Mouse (Mus musculus) C2C12 (cell line): ENCODE data around the gene Cdhr1. TPM values are rescaled to one million over a fixed set of nuclear protein-coding genes. Genes with fewer than 3 reads are reported as not detected.
"Not testable (repeated sequence)": the region's sequence is repeated elsewhere in the genome, so short reads cannot be mapped to it uniquely, and the experiment has no call there.

ENCODE experiments used
- H3K27me3 ChIP-seq: one replicate; pipeline ENCODE4 v1.6.1; 2011; ENCODE audit not compliant: control insufficient read depth, insufficient read depth, insufficient read length
- H3K36me3 ChIP-seq: one replicate; pipeline ENCODE4 v1.6.1; 2011; ENCODE audit not compliant: control insufficient read depth, insufficient read depth
- H3K4me3 ChIP-seq: one replicate; pipeline ENCODE4 v1.5.1; 2011; ENCODE audit warnings: mild to moderate bottlenecking, control low read depth; ENCODE audit not compliant: poor library complexity, insufficient read depth, severe bottlenecking
- H3K79me2 ChIP-seq: one replicate; pipeline ENCODE4 v1.6.1; 2011; ENCODE audit not compliant: control insufficient read depth, insufficient read depth
- H3K79me3 ChIP-seq: one replicate; pipeline ENCODE4 v1.6.1; 2011; ENCODE audit warnings: low read depth, control low read depth
- H3ac ChIP-seq: one replicate; pipeline ENCODE3; 2011; ENCODE audit warnings: low read depth; ENCODE audit not compliant: control insufficient read depth, insufficient read length
- CEBPB ChIP-seq: IDR thresholded peaks from one replicate; pipeline ENCODE4 v1.6.1; 2011; ENCODE audit warnings: low read depth, mild to moderate bottlenecking, control low read depth, moderate library complexity
- CTCF ChIP-seq: IDR thresholded peaks from one replicate; pipeline ENCODE4 v1.5.1; 2011; ENCODE audit not compliant: control insufficient read depth, insufficient read depth, insufficient read length
- FOSL1 ChIP-seq: IDR thresholded peaks from one replicate; pipeline ENCODE4 v1.8.0; 2011; ENCODE audit warnings: mild to moderate bottlenecking, low read length; ENCODE audit not compliant: poor library complexity, insufficient read depth, severe bottlenecking
- MAX ChIP-seq: IDR thresholded peaks from one replicate; pipeline ENCODE4 v1.6.1; 2011; ENCODE audit warnings: mild to moderate bottlenecking, control low read depth
- MYOD1 ChIP-seq: IDR thresholded peaks from one replicate; pipeline ENCODE4 v1.6.1; 2011; ENCODE audit warnings: low read depth; ENCODE audit not compliant: control insufficient read depth, insufficient read length
- MYOG ChIP-seq: IDR thresholded peaks from one replicate; pipeline ENCODE4 v1.6.1; 2011; ENCODE audit not compliant: control insufficient read depth, insufficient read length; ENCODE audit errors: extremely low read depth
- USF1 ChIP-seq: IDR thresholded peaks from one replicate; pipeline ENCODE4 v1.6.1; 2011; ENCODE audit warnings: low read depth, mild to moderate bottlenecking, control low read depth, moderate library complexity
- long read RNA-seq, 2 experiments: library from polyadenylated mRNA; unstranded; transcript quantifications; one replicate each; pipeline ENCODE4 v2.0.0; 2019 to 2020
- polyA plus RNA-seq: library from polyadenylated mRNA; unstranded; fragments of >200 nt; fragmentation: generic; extraction: Trizol; gene quantifications from one replicate; pipeline ENCODE4 v1.2.1, GENCODE M21; 2012; ENCODE audit warnings: missing spikeins

Cdhr1 gene
- polyA plus RNA-seq = 0.16 TPM
- long read RNA-seq, experiment 1, full-length matches to known transcripts = 1 of 3 reads
- long read RNA-seq, experiment 1, partial matches to known transcripts = 0 of 3 reads
- long read RNA-seq, experiment 1, other reads (novel, unspliced or antisense) = 2 of 3 reads
- long read RNA-seq, experiment 2, full-length matches to known transcripts = 13 of 16 reads
- long read RNA-seq, experiment 2, partial matches to known transcripts = 0 of 16 reads
- long read RNA-seq, experiment 2, other reads (novel, unspliced or antisense) = 3 of 16 reads

GRCm38 (mm10) chr14:37097956-37098530, at the start of gene Cdhr1:
Gene Cdhr1, minus strand, starts transcription at chr14:37098347.
- Histone ChIP-seq H3ac (peak within 1 kb of the TSS; percentile 45), H3K27me3 (peaks cover 35% of the 10 kb centered on the region), H3K79me3 (no peaks in the 10 kb centered on the region), H3K36me3 (no peaks in the 10 kb centered on the region), H3K79me2 (no peaks in the 10 kb centered on the region), H3K4me3 (no peak within 1 kb of the TSS)
- no peak for TF ChIP-seq MAX
- TF ChIP-seq MYOG = no peak
- TF ChIP-seq USF1 = no peak
- no peak for TF ChIP-seq CEBPB
- TF ChIP-seq CTCF = no peak
- no peak for TF ChIP-seq MYOD1
- no peak for TF ChIP-seq FOSL1

- Histone ChIP-seq H3K27me3 (peaks cover 4% of the 10 kb centered on the region), H3ac (no peak overlapping the region), H3K36me3 (no peaks in the 10 kb centered on the region), H3K4me3 (no peak overlapping the region), H3K79me2 (peaks cover 8% of the 10 kb centered on the region), H3K79me3 (peaks cover 6% of the 10 kb centered on the region)
- TF ChIP-seq FOSL1 (no peak), USF1 (no peak), MAX (no peak), CEBPB (no peak), MYOG (no peak), CTCF (no peak), MYOD1 (no peak)
These were observed 41.0 kb upstream of the Cdhr1 start for GRCm38 (mm10) chr14:37139051-37139710.

DNA sequence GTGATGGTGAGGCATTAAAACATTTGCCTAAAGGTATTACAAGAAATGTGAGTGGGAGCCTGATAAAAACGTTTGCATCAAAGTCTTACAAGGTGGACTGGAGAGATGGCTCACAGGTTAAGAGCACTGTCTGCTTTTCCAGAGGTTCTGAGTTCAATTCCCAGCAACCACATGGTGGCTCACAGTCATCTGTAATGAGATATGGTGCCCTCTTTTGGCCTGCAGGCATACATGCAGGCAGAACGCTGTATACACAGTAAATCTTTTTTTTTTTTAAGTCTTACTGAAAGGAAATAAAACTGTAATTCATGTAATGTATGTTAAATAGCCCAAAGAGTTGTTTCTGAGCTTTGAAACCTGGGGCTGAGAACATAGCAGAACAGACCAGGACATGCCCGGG, 39.4 kb upstream of the Cdhr1 start:
- not testable (repeated sequence) for H3ac ChIP-seq, H3K4me3 ChIP-seq, H3K27me3 ChIP-seq, H3K36me3 ChIP-seq
- H3K79me2 ChIP-seq = peaks cover 24% of the 10 kb centered on the region
- peaks cover 18% of the 10 kb centered on the region for H3K79me3 ChIP-seq

GRCm38 (mm10) chr14:37136110-37136509, 38.0 kb upstream of the Cdhr1 start:
- TF ChIP-seq CEBPB = no peak
- no peak for TF ChIP-seq MAX
- no peak for TF ChIP-seq FOSL1
- no peak for TF ChIP-seq MYOG
- TF ChIP-seq CTCF = no peak
- TF ChIP-seq MYOD1 = no peak
- TF ChIP-seq USF1 = no peak
- Histone ChIP-seq H3K4me3 (no peak overlapping the region), H3ac (no peak overlapping the region), H3K27me3 (no peaks in the 10 kb centered on the region), H3K36me3 (peaks cover 22% of the 10 kb centered on the region), H3K79me3 (peaks cover 27% of the 10 kb centered on the region), H3K79me2 (peaks cover 35% of the 10 kb centered on the region)

DNA sequence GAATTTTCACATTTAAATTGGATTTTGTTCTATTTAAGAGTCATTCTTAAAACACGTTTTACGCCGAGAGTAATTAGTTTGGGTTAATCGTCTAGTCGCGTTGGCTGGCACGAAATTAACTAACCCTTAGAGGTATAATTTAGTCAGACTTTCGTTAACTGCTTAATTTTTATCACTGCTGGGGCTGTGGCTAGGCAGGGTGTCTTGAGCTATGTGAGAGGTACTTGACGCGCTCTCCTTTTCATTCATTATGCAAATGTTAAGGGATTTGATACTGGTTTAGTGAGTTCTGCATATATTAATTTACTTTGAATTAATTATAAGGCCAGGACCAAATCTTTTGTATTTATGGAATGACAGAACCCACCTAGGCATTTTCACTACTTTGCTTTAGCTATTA, 37.5 kb upstream of the Cdhr1 start:
- TF ChIP-seq MYOD1 (no peak), FOSL1 (no peak), CTCF (no peak), CEBPB (no peak), USF1 (no peak), MYOG (no peak)
- peaks cover 26% of the 10 kb centered on the region for H3K36me3 ChIP-seq
- peak overlapping the region; percentile 34 for H3K4me3 ChIP-seq
- H3K27me3 ChIP-seq = no peaks in the 10 kb centered on the region
- H3ac ChIP-seq = peak overlapping the region; percentile 61
- peaks cover 27% of the 10 kb centered on the region for H3K79me3 ChIP-seq
- peaks cover 35% of the 10 kb centered on the region for H3K79me2 ChIP-seq
